Mouse (Mus musculus) T-helper 17 cell (primary cell): Measurements from ENCODE around the gene H3f3b.
"Not testable (repeated sequence)": the region's sequence is repeated elsewhere in the genome, so short reads cannot be mapped to it uniquely, and the experiment has no call there.

ENCODE experiments used
- in situ Hi-C, 2 experiments: fragments of 300-600 bp; cut with MboI, MseI; formaldehyde crosslinking; loops; 1 replicate in 1 of 2; 2 replicates in 1 of 2; pipeline ENCODE4 v1.15.1; 2025; ENCODE audit warnings: high pct_unique_total_duplicates in 2 of 2

H3f3b gene

GRCm38 (mm10) chr11:116022256-116022780 is 5.4 kb downstream of the H3f3b start:
- in situ Hi-C loops = loop anchor here (10.0 kb wide), 3 partner anchors 418 to 1992 kb away; partner anchors contain the start of genes Gga3 (in 1 of the 2) and Mrps7 (in 1 of the 2)

DNA sequence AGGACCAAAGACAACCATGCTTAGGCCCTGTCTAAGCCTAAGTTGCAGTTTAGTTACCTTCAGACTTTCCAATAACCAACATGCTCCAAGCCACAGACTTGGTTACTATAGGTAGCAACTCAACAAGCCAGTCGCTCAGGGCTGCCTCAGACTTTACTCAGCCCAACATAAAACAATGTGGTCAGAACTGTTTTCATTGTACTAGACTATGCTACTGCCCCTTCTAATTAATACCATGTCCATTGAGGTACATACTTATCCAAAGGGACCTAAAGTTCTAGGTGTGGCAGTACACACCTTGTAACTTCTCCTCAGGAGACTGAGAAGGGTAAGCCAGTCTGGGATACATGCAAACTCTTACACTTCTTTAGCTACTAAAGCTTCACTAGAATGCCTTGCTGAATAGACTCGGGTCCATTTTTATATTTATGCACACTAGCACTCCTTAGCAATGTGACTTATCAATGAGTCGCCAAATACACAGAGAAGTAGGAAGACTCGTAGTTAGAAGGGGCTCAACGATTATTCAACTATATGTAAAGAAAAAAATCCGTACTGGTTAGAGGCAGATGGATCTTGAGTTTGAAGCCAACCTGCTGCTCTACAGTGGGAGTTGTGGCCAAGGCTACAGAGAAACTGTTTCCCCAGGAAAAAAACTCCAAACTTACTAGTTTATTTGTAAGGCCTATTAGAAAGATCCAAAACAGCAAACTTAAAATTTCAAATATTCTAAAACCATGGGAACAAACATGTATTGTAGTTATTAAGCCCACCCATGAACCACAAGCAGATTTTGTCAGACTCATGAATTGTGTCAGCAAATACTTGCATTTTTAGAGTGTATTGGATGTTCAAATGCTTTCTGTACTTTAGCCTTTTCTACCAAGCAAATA is 6.2 kb downstream of the H3f3b start:
- in situ Hi-C loops = loop anchor here (10.0 kb wide), 3 partner anchors 417 to 1993 kb away; partner anchors contain the start of genes Gga3 (in 1 of the 2) and Mrps7 (in 1 of the 2)

DNA sequence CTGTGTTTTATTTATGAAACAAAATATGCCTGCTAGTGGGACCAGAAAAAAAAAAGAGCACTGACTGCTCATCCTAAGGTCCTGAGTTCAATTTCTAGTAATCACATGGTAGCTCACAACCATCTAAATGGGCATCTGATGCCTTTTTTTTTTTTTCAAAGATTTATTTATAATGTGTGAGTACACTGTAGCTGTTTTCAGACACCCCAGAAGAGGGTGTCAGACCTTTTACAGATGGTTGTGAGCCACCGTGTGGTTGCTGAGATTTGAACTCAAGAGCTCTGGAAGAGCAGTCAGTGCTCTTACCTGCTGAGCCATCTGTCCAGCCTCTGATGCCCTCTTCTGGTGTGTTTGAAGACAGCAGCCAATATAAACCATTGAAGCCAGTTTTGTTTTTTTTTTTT is 7.2 kb downstream of the H3f3b start:
- in situ Hi-C loops = loop anchor here (10.0 kb wide), 3 partner anchors 416 to 1994 kb away; partner anchors contain the start of genes Gga3 (in 1 of the 2) and Mrps7 (in 1 of the 2)

- in situ Hi-C loops = loop anchor here (10.0 kb wide), 3 partner anchors 415 to 1995 kb away; partner anchors contain the start of genes Gga3 (in 1 of the 2) and Mrps7 (in 1 of the 2)
Observed at GRCm38 (mm10) chr11:116019976-116020411, 7.8 kb downstream of the H3f3b start.

DNA sequence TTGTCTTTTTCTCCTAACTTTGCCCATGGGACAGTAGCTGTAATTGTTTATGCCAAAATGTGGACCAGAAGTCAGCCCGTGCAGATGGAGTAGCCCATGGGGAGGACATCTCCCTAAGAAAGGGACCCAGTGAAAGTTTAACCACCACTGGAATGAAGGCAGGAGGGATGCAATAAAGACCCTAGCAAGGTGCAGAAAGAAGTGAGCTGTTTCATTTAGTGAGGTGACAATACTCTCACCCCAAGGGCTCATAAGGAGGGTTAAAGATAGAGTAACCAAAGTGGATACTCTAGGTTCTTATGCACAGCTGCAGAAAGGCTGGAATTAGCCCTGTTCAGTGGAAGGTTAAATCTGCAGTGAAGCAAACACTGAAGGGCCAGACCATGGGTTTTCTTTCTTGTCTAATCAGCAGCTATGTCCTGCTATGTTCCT is 8.4 kb downstream of the H3f3b start:
- in situ Hi-C loops = no loop called here

GRCm38 (mm10) chr11:116018867-116019266 is 8.9 kb downstream of the H3f3b start:
- in situ Hi-C loops = not testable (repeated sequence)

GRCm38 (mm10) chr11:116018106-116018505 is 9.7 kb downstream of the H3f3b start:
- in situ Hi-C loops = no loop called here

- in situ Hi-C loops = no loop called here
Observed at GRCm38 (mm10) chr11:116014821-116015220, 12.9 kb downstream of the H3f3b start.

DNA sequence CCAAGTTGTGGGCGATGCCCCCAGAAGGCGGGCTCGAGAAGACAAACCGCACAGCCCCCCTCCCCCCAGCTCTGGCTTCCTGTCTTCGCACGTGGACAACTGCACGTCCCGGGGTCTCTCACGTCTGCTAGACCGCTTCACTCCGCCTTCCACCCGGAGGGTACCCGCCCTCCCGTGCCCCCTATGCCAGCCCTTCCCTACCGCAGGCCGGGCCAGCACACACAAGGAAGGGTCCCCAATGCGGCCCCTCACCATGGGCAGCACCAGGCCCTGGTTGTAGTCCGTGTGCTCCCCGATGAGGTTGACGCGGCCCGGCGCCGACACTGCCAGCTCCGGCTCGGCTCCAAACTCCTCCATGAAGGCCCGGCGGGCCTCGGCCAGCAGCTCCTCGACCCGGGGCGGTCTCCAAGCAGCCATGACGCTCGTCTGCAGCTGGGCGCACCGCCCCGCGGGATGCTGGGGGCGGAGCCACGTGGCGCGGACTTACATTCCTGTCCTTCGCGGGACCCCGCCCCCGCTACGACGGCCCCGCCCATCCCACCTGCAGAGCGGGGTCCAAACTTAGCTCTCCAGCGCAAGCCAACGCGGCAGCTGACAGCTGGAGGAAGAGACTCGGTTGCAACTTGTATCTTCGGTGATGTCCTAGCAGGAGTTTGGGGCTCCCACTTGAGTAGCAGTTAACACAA is 15.4 kb downstream of the H3f3b start, which contains the start of gene Galk1:
Galk1 (minus strand) TSS at position 458 of the 686 bp plus-strand sequence.
- in situ Hi-C loops = no loop called here

DNA sequence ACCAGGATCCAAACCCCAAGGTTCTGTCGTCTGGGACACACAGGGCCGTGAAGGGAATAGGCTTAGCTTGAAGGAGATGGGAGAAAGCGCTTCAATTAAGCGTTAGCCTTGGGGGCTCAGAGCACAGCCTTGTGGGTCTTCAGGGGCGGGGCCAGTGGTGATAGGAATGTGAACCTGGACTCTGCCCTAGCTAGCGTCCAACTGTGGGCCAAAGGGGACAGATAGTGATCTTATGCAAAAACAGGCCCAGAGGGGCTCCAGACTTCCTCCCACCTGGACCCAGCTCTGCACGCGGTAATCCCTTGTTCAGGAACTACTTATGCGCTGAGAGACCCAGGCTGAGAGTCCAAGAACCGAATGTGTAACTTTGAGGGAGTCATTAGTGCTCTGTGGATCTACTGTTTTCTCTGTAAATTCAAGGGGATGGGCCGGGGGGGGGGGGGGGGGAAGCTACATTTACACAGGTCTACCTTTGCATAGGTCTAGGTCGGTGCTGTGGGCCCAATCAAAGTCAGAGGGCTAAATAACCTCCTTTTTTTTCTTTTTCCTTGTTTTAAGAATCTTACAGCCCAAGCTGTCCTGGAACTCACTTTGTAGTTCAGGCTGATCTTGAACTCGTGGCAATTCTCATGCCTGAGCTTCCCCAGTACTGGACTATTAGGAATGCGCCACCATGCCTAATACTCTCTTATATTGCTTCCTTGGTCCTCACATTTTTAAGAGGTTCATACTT is 16.1 kb downstream of the H3f3b start:
- in situ Hi-C loops = no loop called here

- in situ Hi-C loops = no loop called here
Observed at GRCm38 (mm10) chr11:116010948-116011347, 16.8 kb downstream of the H3f3b start.

DNA sequence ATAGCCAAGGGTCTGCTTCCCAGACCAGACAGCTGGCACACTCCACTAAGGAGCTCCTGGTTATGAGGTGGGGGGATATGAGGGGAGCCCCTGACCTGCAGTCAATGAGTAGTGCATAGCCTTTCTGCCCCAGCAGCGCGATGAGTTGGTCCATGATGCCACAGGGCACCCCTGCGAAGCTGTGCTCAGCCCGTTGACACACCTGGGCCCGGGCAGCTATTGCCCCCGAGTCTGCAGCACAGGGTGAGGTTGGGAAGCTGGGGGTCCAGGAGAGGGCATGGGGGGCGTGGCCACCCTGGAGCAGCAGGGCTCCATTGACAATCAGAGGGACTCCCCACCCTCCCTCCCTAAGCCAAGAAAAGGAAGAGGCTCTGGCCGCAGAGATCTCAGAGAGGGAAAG is 17.6 kb downstream of the H3f3b start:
- in situ Hi-C loops = no loop called here

DNA sequence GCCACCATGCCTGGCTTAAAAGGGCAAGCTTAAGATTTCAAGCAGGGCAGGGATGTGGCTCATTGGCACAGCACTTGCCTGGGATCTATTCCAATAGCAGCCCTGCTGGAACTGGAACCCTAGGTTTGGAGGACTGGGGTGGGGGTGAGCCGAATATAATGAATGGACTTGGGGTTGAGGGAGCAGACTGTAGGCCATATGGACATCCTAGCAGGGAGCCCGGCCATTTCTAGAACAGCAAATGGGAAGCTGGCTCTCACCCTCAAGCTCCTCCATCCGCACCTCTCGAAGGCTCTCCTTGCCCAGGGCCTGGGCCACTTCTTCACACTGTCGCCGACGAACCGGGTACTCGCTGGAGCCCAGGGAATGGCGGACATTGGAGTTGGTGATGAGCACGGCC is 18.1 kb downstream of the H3f3b start:
- in situ Hi-C loops = no loop called here

DNA sequence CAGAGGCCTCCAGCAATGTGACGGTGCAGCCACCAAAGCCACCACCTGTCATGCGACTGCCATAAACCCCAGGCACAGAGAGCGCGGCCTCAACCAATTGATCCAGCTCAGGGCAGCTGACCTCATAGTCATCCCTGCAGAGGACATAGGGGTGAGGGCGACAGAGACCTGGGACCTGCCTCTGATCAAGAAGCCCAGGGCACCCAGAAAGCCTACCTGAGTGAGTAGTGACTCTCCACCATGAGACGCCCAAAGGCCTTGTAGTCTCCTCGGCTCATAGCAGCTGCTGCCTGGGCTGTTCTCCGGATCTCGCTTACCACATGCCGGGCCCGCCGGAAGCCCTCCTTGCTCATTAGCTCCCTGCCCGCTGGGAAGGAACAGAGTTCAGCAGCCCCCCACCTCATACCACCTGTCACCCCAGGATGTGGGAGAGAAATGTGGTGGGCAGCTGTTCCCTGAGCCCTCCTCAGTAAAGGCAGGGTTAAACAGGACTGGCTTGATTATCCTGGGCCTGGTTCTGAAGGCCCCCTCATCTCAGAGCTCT is 18.9 kb downstream of the H3f3b start:
- in situ Hi-C loops = no loop called here

- in situ Hi-C loops = no loop called here
Observed at GRCm38 (mm10) chr11:116008411-116008810, 19.4 kb downstream of the H3f3b start.

GRCm38 (mm10) chr11:116007095-116007850 is 20.5 kb downstream of the H3f3b start:
- in situ Hi-C loops = no loop called here

DNA sequence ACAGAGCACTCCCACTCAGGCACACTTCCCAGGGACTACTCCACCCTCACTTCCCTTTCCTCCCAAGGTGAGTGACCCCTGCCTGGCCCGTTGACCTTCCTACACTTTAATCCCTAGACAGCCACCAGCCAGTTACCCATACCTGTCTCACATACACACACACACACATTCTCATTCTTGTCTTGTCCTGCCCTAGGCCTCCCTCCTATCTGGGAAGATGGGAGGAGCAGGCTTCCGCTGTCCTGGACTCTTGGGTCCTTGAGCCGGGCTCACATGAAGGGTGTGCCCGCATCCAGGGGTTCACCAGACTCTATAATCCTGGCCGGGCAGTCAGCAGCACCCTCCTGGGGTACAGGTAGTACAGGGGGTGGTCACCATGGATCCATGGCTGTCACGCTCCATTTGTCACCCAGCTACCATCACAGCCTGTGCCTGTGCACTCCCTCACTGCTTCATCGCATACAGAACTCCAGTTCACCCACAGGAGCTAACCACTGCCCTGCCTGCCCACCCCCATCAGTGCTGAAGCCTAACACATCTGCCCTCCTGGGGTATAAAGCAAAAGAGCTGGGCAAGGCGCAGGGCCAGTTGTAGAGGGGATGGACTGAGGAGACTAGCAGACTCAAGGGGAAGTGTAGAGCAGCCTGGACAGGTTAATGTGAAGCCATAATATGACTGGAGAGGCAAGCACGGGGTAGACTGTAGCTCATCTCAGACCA is 21.9 kb downstream of the H3f3b start:
- in situ Hi-C loops = no loop called here

- in situ Hi-C loops = no loop called here
Observed at GRCm38 (mm10) chr11:116004840-116005700, 22.7 kb downstream of the H3f3b start.
